ENCODE assay signal across 30 mouse cellular contexts in genomic region chr19:43766451-43766850, GRCm38 (mm10). TPM values are rescaled to one million over a fixed set of nuclear protein-coding genes. Genes with fewer than 3 reads are reported as not detected.
"Had no signal": no experiment of that assay in that cellular context is flagged by ENCODE, and none has a peak within 500 bp of the region (broad histone marks: within the 10 kb centered on the region; RNA-seq: fewer than 3 reads in every experiment).

No protein-coding gene starts in this region.

- DNase-seq: cerebellum, adult 2 months; cerebellum, adult 8-10 months; cerebellum, adult 9-10 months; cerebellum, adult 9-11 months; cerebellum, postnatal 10 days; cerebellum, postnatal 14 days; cerebellum, postnatal 25 days; cerebellum, postnatal 36 days; embryo, embryonic 11 days; forebrain, postnatal 0 days; gastrocnemius, adult 2 months; gastrocnemius, postnatal 10 days; gastrocnemius, postnatal 14 days; gastrocnemius, postnatal 25 days; gastrocnemius, postnatal 36 days; heart, adult 11 months; heart, adult 18-20 months; heart, adult 2 months had no signal

- H3K4me1 ChIP-seq: embryonic facial prominence, embryonic 10.5 days; embryonic facial prominence, embryonic 12.5 days; embryonic facial prominence, embryonic 13.5 days; embryonic facial prominence, embryonic 15.5 days; forebrain, embryonic 10.5 days; forebrain, embryonic 12.5 days; forebrain, embryonic 13.5 days; forebrain, embryonic 15.5 days had no signal

- ATAC-seq: forebrain, embryonic 13.5 days; forebrain, embryonic 14.5 days; forebrain, embryonic 15.5 days; forebrain, embryonic 16.5 days; forebrain, postnatal 0 days had no signal

- H3K9me3 ChIP-seq: embryonic facial prominence, embryonic 10.5 days; embryonic facial prominence, embryonic 12.5 days; embryonic facial prominence, embryonic 13.5 days; embryonic facial prominence, embryonic 15.5 days; forebrain, embryonic 10.5 days; forebrain, embryonic 12.5 days; forebrain, embryonic 13.5 days; forebrain, embryonic 15.5 days had no signal

- H3K4me3 ChIP-seq: embryonic facial prominence, embryonic 10.5 days; embryonic facial prominence, embryonic 12.5 days; embryonic facial prominence, embryonic 13.5 days; embryonic facial prominence, embryonic 15.5 days; erythroblast, embryonic 14.5 days; forebrain, embryonic 10.5 days; forebrain, embryonic 12.5 days; forebrain, embryonic 13.5 days; forebrain, embryonic 15.5 days; gastrocnemius, adult 2 months; heart, adult 2 months had no signal

- H3K9ac ChIP-seq: embryonic facial prominence, embryonic 12.5 days; embryonic facial prominence, embryonic 13.5 days; embryonic facial prominence, embryonic 15.5 days; forebrain, embryonic 12.5 days; forebrain, embryonic 13.5 days; forebrain, embryonic 15.5 days; forebrain, postnatal 0 days had no signal

- H3K36me3 ChIP-seq: embryonic facial prominence, embryonic 10.5 days; embryonic facial prominence, embryonic 12.5 days; embryonic facial prominence, embryonic 13.5 days; embryonic facial prominence, embryonic 15.5 days; forebrain, embryonic 10.5 days; forebrain, embryonic 12.5 days; forebrain, embryonic 15.5 days had no signal

- H3K27ac ChIP-seq: embryonic facial prominence, embryonic 10.5 days; embryonic facial prominence, embryonic 12.5 days; embryonic facial prominence, embryonic 13.5 days; embryonic facial prominence, embryonic 15.5 days; forebrain, embryonic 10.5 days; forebrain, embryonic 12.5 days; forebrain, embryonic 13.5 days; forebrain, embryonic 15.5 days; gastrocnemius, adult 2 months; heart, adult 2 months had no signal

- H3K27me3 ChIP-seq: embryonic facial prominence, embryonic 12.5 days; embryonic facial prominence, embryonic 13.5 days; embryonic facial prominence, embryonic 15.5 days; forebrain, embryonic 12.5 days; forebrain, embryonic 13.5 days; forebrain, embryonic 15.5 days had no signal

- H3K4me2 ChIP-seq: embryonic facial prominence, embryonic 12.5 days; embryonic facial prominence, embryonic 13.5 days; embryonic facial prominence, embryonic 15.5 days; forebrain, embryonic 12.5 days; forebrain, embryonic 13.5 days; forebrain, embryonic 15.5 days had no signal

RNA-seq across cellular contexts. Expression of gene Abcc2, which starts 15.5 kb away (rescaled TPM):
- total RNA-seq: forebrain, postnatal 0 days; gastrocnemius, adult 2 months; gastrocnemius, postnatal 14 days; gastrocnemius, postnatal 25 days; gastrocnemius, postnatal 36 days; heart, adult 18-20 months; heart, adult 2 months had no signal
- polyA plus RNA-seq: embryonic facial prominence, embryonic 10.5 days; forebrain, embryonic 10.5 days; forebrain, embryonic 11.5 days; forebrain, embryonic 12.5 days; forebrain, embryonic 13.5 days; forebrain, embryonic 14.5 days; forebrain, embryonic 15.5 days; forebrain, embryonic 16.5 days had no signal
